Mouse (Mus musculus) kidney, adult 10 weeks (tissue): ENCODE results near the gene Vmn1r103. TPM values are rescaled to one million over a fixed set of nuclear protein-coding genes. Genes with fewer than 3 reads are reported as not detected.

Source experiments
- polyA plus RNA-seq: library from polyadenylated mRNA; stranded (reverse); fragments of 350-450 nt; fragmentation: Illumina TruSeq; extraction: RNeasy Lipid Tissue Mini Kit (QIAGEN cat#74804); gene quantifications from one replicate; pipeline ENCODE4 v1.2.3, GENCODE M21; 2014; ENCODE audit warnings: low read depth, low replicate concordance

Gene Vmn1r103
- polyA plus RNA-seq: not detected

DNA sequence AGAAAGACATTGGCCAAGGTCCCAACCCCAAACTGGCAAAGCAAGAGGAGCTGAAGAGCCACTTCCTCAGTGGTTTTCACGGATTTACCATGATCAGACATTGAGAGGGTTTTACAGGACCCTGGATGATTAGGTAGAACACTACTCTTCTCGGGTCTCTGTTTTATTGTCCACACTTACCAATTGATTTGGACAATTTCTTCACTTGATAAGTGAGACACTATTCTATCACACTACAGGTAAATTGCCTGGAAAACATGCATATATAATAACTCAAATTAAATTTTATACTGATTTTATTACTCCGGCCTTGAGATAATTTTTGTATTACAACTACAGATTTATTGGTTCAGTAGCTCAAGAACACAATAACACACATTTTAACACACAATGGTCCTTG is at the start of gene Vmn1r103:
Gene Vmn1r103, minus strand, starts transcription at position 101 of the 400 bp plus-strand sequence.

DNA sequence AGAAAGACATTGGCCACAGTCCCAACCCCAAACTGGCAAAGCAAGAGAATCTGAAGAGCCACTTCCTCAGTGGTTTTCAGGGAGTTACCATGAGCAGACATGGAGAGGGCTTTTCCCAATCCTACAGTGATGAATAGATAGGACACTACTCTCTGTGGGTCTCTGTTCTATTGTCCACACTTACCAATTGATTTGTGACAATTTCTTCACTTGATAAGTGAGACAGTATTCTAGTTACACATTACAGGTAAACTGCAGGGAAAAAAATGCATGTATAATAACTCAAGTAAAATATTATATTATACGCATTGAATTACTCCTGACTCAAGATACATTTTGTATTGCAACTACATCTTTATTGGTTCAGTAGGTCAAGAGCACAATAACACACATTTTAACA is 35.3 kb upstream of the Vmn1r103 start, which contains the start of gene Gm5726:
Gene Gm5726, minus strand, starts transcription at position 101 of the 400 bp plus-strand sequence.

DNA sequence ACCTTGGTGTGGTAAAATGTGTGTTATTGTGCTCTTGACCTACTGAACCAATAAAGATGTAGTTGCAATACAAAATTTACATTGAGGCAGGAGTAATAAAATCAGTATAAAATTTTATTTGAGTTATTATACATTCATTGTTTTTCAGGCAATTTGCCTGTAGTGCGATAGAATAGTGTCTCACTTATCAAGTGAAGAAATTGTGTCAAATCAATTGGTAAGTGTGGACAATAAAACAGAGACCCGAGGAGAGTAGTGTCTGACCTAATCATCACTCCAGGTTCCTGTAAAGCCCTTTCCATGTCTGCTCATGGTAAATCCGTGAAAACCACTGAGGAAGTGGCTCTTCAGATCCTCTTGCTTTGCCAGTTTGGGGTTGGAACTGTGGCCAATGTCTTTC is 23.2 kb upstream of the Vmn1r103 start, which contains the start of gene Vmn1r104:
Gene Vmn1r104, plus strand, starts transcription at position 301 of the 400 bp plus-strand sequence.

DNA sequence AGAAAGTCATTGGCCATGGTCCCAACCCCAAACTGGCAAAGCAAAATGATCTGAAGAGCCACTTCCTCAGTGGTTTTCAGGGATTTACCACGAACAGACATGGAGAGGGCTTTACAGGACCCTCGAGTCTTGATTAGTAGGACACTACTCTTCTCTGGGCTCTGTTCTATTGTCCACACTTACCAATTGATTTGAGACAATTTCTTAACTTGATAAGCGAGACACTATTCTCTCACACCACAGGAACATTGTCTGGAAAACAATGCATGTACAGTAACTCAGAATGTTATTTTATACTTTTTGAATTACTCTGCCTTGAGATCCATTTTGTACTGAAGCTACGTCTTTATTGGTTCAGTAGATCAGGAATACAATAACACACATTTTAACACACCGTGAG is 35.5 kb downstream of the Vmn1r103 start, which contains the start of gene Gm10670:
Gene Gm10670, minus strand, starts transcription at position 101 of the 400 bp plus-strand sequence.

Other genes starting within 250 kb of the Vmn1r103 start
- gene Gm5890, start 247.7 kb downstream of the Vmn1r103 start, polyA plus RNA-seq: not detected
- not detected for gene Gm4133, start 176.5 kb downstream of the Vmn1r103 start, polyA plus RNA-seq
- not detected for gene Gm5728, start 135.1 kb downstream of the Vmn1r103 start, polyA plus RNA-seq
- gene Vmn1r100, start 92.6 kb downstream of the Vmn1r103 start, polyA plus RNA-seq: not detected
- gene Vmn1r101, start 67.9 kb downstream of the Vmn1r103 start, polyA plus RNA-seq: not detected
- gene Gm10670, start 35.6 kb downstream of the Vmn1r103 start, polyA plus RNA-seq: not detected
- not detected for gene Vmn1r104, start 23.3 kb upstream of the Vmn1r103 start, polyA plus RNA-seq
- not detected for gene Gm5726, start 35.2 kb upstream of the Vmn1r103 start, polyA plus RNA-seq
- not detected for gene Gm4141, start 65.7 kb upstream of the Vmn1r103 start, polyA plus RNA-seq
- gene Gm4513, start 88.5 kb upstream of the Vmn1r103 start, polyA plus RNA-seq: not detected
- gene Vmn1r107, start 158.4 kb upstream of the Vmn1r103 start, polyA plus RNA-seq: not detected
- not detected for gene Vmn1r111, start 192.7 kb upstream of the Vmn1r103 start, polyA plus RNA-seq
- not detected for gene Gm10668, start 220.1 kb upstream of the Vmn1r103 start, polyA plus RNA-seq